Mouse (Mus musculus): ENCODE data around the gene Rpap3.

The Rpap3 gene

GRCm38 (mm10) chr15:97705211-97706050 is at the start of gene Rpap3:
Gene Rpap3 (minus strand): TSS chr15:97705825.
- DNase-seq: peak; percentile 86

DNA sequence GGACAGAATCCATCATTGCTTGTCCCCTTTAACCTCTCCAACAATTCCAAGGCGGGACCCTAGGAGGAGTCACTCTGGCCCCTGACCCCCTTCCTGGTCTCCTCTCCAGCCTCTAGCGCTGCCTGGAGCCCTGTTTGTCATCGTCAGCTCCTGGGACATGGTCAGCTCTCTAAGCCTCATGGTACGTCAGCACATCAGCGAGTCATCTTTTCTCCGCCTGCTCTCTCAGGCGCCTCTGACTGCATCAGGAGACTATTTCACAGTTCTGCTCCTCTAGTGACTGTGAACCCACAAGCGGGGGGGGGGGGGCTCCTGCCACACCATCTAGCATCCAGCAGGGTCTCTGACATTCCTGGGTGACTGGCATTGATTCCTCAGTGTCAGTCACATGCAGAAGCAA is 49.7 kb upstream of the Rpap3 start:
- no peak for DNase-seq

DNA sequence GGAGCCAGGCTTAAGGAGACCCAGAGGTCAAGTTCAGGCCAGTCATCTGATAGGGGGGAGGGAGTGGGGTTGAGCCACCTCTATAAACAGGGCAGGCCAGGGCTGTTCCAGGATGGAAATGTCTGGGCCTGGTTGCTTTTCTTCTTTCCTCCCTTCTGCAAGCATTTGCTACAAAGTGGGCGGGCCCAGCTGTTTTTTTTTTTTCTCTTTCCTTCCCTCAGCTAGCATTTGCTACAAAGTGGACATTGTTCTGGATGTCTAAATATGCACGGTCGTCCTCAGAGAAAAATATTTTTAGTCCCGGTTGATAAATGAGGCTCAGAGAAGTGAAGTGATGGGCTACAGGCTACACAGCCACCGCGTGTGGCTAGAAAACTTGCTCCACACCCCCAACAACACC is 48.9 kb upstream of the Rpap3 start:
- DNase-seq: no peak

DNA sequence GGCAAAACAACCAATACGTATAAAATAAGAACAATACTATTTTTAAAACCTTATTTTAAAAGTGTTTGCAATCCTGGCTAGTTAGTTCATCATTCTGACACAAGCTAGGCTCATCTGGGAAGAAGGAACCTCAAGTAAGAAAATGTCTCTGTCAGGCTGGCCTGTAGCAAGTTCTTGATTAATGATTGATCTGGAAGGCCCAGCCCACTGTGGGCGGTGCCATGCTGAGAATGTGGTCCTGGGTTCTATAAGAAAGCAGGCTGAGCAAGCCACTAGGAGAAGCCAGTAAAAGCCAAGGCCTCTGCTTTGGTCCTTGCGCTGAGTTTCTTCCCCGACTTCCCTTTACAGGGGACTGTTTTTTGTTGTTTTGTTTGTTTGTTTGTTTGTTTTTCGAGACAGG is 46.9 kb upstream of the Rpap3 start:
- no peak for DNase-seq

- DNase-seq: peak; percentile 41
Measured at GRCm38 (mm10) chr15:97751676-97752075, 46.1 kb upstream of the Rpap3 start.

- peak; percentile 92 for DNase-seq
Measured at GRCm38 (mm10) chr15:97750697-97751096, 45.1 kb upstream of the Rpap3 start.

GRCm38 (mm10) chr15:97749841-97750240 is 44.2 kb upstream of the Rpap3 start:
- DNase-seq: no peak

DNA sequence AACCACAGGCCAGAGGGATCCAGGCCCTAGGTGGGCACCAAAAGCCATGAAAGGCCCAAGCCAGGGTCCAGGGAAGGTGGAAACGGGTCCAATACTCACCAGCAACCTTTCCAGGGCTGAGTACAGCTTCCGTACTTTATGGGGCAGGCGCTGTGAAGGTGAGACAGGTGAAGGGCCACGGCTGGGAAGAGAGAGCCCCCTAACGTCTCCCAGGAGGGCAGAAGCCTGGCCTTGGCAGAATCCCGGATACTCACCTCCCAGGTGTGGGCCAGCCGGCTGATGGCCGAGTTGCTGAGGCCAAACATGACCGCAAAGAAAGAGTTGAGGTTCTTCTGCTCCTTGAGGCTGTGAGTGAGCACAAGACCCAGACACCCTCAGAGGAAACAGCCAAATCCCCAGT is 43.8 kb upstream of the Rpap3 start:
- no peak for DNase-seq

GRCm38 (mm10) chr15:97748964-97749363 is 43.3 kb upstream of the Rpap3 start:
- DNase-seq: no peak

DNA sequence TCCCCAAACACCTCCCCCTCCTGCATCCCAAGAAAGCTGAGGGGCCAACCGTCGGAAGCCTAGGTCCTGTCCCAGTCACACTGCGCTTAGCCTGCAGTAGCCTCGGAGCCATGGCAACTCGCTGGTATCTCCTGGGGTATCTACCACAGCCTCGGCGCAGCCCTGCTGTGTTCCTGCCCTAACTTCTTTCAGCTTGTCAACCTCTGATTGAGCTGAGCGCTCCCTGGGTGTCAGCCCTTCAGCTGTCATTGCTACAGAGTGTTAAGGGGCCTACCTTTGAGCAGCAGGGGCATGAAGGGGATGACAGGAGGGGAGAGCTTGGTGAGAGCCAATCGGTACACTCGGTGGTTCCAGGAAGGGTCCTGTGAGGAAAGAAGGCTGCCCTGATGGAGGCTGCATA is 42.7 kb upstream of the Rpap3 start:
- no peak for DNase-seq

GRCm38 (mm10) chr15:97747486-97747885 is 41.9 kb upstream of the Rpap3 start:
- DNase-seq: no peak

DNA sequence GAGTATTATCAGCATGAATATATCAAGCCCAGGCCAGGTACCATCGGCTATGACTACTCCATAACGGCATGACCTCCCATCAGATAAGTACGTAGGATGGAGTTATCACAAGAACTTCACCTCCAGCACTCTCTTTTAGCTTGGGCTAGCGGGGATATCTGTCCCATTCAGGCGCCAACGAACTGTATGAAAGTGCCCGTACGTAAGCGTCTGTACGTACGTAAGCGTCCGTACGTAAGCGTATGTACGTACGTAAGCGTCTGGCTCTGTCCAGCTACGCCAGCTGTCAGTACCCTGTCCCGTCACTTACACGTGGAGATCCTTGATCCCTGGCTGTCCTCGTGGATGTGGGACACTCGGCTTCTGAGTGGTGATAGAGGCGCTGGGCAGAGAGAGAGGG is 41.1 kb upstream of the Rpap3 start:
- DNase-seq: no peak

- DNase-seq: no peak
Measured at GRCm38 (mm10) chr15:97746278-97746677, 40.7 kb upstream of the Rpap3 start.

- DNase-seq: peak; percentile 34
Measured at GRCm38 (mm10) chr15:97745331-97745730, 39.7 kb upstream of the Rpap3 start.

DNA sequence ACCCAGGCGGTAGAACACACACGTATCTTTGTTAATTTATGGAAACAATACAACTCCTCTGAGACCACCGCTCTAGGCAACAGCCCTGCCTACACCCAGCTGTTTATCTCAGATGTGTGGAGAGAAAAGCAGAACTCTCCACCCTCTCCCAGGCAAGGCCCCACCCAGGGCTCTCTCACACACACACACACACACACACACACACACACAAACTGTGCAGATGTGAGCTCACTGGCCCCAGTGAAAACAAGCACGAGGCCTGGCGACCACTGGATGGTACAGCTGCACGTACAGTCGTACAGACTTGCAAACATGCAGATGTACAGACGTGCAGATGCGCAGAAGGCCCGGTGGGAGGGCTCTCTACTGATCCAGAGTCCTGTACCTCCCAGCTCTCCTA is 39.3 kb upstream of the Rpap3 start:
- no peak for DNase-seq

DNA sequence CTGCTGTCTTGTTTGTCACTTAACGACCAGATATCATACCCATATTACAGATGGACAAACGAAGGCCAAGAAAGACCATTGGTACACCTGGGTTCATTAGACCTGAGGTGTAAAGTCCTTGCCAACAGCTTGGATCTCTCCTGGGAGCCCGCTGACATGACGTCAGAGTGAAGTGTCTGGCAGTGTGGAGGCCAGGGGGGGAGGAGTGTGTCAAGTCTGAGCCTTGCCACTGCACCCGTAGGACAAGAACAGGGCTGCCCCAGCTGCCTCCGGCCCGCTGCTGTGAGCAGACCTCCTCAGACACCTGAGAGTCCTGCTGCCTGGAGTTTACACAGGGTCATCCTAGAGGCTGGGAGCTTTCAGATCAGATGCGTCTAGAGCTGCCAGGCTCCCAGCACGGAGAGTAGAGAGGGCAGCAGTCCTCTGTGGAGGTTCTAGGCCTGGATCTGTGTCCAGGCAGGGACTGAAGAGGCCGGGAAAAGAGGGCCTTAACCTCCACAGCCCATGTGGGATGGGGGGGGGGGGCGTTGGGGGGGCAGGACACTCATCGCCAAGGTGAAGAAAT is 38.4 kb upstream of the Rpap3 start:
- DNase-seq: no peak

DNA sequence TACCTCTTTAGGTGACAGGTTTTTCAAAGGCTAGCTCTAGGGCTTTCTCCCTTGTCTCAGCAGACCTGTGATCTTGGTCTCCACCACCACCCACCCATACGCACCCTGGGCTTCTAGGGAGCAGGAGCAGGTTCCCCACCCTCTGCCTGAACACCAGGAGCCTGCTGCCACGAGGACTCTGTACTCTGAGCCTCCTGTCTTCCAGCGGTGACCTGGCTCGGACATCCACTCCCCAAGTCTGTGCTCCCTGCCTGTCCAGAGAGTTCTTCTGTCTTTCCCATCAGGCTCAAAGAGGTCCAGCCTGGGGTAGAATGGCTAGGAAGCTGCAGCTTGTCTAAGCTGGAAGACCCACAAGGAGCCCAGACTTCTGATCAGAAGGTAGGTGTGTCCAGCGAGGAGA is 37.6 kb upstream of the Rpap3 start:
- DNase-seq: no peak

GRCm38 (mm10) chr15:97742600-97742999 is 37.0 kb upstream of the Rpap3 start:
- DNase-seq: no peak

DNA sequence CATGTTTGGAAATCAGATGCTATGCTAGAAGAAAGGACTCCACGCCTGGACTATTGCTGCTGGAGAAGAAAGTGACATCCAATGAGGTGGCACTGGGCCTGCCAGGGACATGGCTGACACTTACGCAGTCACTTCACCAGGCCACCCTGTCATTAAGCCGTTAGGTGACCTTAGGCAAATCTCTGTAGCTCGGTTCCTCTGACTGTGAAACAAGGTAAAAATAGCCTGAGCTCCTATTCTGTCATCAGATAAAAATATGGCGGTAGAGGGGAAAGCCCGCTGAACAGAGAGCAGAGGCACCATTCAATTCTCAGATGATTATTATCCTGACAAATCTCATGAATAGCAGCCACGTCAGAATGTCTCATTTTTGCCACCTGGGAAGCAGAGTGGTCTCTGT is 36.4 kb upstream of the Rpap3 start:
- no peak for DNase-seq

DNA sequence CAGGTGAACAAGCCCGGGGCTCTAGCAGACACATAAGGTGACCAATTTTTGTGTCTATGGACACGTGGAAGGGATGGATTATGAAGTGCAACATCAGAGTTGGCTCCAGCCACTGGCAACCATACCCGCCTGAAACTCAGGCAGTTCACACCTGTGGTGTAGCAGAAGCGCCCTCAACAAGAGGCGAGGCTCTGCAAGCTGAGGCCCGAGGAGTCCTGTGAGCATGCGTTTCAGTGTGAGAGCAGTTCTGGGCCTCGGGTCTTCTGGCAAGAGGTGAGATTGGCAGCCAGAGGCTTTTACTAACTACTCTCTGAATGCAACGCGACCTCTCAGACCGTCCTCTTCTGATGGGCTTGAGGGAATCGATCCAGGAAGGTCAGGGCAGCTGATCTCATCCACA is 36.0 kb upstream of the Rpap3 start:
- no peak for DNase-seq

DNA sequence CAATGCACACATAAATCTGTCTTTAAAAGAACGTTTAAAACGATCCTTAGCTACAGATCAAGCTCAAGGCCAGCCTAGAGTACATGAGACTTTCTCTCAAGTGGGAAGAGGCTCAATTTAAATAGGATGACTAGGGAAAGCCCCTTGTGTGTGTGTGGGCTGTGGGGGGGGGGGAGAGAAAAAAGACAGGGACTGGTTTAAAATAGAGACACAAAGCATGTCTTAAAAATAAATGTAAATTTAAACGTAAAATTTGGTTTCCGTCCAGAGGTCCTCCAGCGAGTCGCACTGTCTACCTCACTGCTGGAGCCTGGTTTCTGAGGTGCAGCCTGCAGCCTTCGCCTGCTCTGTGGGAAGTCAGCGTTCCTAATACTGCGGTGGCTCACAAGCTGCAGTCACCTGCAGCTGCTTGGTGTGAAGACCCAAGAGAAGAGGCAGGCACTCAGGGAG is 34.7 kb upstream of the Rpap3 start:
- DNase-seq: no peak

GRCm38 (mm10) chr15:97738923-97739322 is 33.3 kb upstream of the Rpap3 start:
- no peak for DNase-seq

DNA sequence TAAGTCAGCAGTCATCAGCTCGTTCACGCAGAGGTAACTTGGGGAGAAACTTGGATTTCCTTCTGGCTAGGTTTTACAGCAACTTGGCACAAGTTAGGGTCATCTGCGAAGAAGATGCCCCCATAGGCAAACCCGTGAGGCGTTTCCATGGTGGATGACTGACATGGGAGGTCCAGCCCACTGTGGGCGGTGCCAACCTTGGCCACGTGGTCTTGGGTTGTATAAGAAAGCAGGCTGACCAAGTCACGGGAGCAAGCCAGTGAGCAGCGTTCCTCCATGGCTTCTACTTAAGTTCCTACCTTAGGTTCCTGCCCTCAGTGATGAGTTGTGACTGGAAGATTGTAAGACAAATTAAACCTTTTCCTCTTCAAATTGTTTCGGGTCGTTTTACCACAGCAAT is 26.4 kb upstream of the Rpap3 start:
- no peak for DNase-seq

GRCm38 (mm10) chr15:97731111-97731510 is 25.5 kb upstream of the Rpap3 start, which contains the start of gene Endou:
Gene Endou (minus strand): TSS chr15:97731339.
- DNase-seq: no peak

GRCm38 (mm10) chr15:97730365-97730764 is 24.7 kb upstream of the Rpap3 start:
- DNase-seq: no peak

Data from lung, postnatal 14 days (tissue).